Mouse (Mus musculus) c-Kit-negative CD71-positive TER-119-positive erythroid progenitor cells, embryonic 14.5 days (primary cell): ENCODE results near the gene Rpl5.

Experiments
- DNase-seq: peaks from one replicate; pipeline ENCODE4 v3.0.0-alpha.2; 2013; ENCODE audit warnings: low read depth, low spot score

The Rpl5 gene

GRCm38 (mm10) chr5:107943526-107943925 lies 43.2 kb downstream of the Rpl5 start:
- no peak for DNase-seq

- DNase-seq, result no peak
Measured at GRCm38 (mm10) chr5:107946475-107946874, 46.2 kb downstream of the Rpl5 start.

- no peak for DNase-seq
Measured at GRCm38 (mm10) chr5:107947548-107947947, 47.2 kb downstream of the Rpl5 start.

- DNase-seq, result no peak
Measured at GRCm38 (mm10) chr5:107948899-107949298, 48.6 kb downstream of the Rpl5 start.

GRCm38 (mm10) chr5:107949607-107950006 lies 49.3 kb downstream of the Rpl5 start:
- no peak for DNase-seq

- no peak for DNase-seq
Measured at GRCm38 (mm10) chr5:107950643-107951042, 50.3 kb downstream of the Rpl5 start.
